Mouse (Mus musculus): ENCODE measurements at regions not wholly inside any gene's neighbourhood (a gene's known extent, or its start where the extent isn't known, plus 50 kb on each side); places are given as distances from the start of the nearest gene placed in this dataset.

DNA sequence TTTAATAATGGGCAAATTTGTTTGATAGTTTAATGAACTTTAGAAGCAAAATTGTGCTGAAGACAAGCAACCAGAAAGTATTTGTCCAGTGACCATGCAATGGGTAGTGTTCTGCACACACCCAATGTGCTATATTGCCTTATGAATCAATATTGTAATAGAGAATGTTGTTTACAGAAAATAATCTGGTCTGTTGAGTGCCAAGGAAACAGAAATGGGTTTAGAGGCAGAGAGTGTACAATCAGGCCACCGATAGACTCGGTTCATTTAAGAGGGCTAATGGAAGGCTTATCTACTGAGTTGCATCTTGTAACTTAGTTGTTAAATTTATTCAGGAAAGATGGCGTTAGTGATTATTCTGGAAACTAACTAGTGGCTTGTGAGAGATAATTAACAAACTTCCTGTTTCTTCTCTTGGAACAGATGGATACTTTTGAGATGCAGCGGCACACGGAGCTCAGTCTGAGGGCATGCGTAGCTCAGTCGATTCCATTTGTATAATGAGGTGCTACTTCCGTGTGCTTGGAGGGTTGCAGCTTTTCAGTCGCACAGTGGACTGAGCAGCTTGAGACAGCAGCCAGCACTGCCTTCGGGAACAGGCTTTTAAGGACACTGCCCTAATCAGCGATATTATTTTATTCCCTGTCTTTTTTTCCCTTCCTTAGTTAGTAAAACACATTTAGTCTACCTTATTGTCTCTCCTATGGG lies 171.6 kb upstream of the Pkn2 start:
- no peak for DNase-seq (ENCODE audit: low read depth)

DNA sequence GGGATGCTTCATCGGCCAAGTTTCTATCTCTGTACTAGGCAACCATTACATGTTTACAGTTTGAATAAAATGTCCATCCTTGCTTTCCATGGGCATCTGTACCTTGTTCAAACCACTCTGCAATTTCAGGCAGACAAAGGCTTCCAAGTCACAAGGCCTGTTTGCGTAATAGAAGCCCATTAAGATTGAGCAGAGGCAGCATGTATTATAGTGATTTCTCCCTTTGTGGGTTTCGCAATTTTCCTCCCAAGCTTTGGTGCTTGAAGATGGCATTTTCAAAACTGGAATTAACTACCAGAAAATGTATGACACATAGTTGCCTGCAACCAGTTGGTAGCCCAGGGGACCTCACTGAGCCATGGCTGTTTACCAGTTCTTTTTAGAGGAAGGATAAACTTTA lies 158.9 kb upstream of the Pkn2 start:
- no peak for DNase-seq (ENCODE audit: low read depth)

DNA sequence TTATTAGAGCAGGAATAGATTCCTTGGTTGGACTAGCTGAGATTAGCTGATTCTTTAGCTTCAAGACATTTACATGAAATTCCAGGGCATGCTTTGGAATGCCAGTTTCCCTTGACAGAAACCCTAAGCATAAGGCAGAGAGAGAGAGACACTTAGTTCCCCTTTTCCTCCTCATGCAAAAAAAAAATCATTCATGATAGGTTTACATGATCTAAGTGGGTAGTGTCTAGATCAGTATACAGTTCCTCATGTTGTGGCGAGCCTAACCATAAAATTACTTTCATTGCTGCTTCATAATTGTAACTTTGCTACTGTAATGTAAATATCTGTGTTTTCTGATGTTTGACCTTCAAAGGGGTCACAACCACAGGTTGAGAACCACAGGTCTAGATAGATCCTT lies 154.3 kb upstream of the Pkn2 start:
- DNase-seq (ENCODE audit: low read depth) = no peak

DNA sequence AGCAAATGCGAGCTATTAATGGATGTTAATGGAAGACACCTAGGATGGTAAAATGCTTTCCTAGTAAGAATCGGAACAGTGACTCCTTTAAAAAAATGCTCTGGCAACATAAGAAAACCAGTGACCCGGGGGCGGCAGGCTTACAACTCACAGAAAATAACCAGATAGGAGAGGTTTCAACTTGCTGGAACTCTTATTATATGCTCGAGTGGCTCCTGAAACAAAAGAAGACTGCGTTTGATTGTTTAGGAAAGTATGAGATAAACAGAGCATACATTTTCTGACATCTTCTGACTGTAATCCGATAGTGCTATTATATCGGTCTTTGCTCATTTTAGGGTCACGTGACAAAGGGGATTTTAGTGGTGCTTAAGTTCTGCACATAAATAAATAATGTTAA lies 152.8 kb upstream of the Pkn2 start:
- DNase-seq (ENCODE audit: low read depth) = no peak

DNA sequence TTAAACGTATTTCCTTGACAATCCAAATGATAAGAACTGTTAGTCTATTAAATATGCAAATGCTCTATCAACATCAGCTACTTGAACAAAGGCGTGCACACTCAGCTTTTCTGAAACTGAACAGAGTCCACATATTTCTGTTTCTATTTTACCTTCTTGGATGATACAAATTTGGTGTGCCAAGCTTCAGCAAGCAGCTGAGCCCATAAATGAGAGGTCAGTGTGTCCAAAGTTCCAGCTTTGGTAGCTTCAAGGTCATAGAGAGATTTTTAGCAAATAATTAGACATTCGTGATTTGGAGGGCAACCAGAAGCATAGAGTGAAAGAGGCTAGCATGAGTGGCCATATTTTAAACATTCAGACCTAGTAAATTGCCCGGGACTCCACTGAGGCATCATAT lies 140.7 kb upstream of the Pkn2 start:
- DNase-seq (ENCODE audit: low read depth) = no peak

DNA sequence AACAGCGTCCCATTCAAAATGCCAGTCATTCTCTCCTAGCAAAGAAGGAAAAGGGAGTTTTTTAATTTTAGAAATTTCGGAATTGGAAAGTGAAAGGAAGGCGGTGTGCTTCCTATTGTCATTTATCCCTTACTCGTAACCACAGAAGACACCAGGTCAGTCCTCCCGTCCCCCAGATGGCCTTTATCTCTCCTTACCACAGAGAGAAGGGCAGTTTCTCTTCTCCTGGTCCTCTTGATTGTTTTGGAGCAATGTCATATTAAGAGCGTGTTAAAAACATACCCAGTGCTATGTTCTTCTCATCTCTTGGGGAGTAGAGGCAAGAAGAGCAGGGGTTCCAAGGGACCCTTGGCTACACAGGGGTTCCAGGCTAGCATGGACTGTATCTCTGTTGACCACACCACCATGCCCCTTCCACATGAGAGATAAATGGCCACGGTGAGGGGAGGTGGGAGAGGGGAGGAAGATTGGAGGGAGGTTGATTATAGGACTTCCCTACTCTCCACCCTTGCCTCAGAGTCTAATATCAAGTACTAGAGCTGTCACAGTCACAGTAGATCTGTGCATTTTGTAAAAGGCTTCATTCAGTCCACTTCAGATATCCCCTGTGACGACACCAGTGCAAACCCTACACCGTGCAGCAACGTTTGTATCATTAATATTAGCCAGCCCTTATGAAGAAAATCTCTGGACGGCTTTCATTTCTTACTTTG lies 139.5 kb upstream of the Pkn2 start:
- DNase-seq (ENCODE audit: low read depth) = no peak

DNA sequence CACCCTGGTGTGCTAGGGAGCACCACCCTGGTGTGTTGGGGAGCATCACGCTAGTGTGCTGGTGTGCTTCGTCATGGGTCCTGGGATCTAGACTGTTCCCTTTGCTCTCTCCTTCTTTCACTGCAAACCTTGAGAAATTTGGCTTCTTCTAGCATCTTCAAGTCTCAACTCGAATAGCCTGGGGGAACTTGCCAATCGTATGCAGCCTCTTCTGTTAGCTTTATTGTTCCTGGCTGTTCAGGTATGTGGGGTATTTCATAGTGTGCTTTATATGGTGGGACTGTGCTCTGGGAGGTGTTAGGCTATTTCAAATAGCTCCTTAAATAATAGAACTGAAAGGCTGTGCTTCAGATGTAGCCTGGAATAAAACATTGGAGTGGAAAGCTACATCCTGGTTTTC lies 135.7 kb upstream of the Pkn2 start:
- no peak for DNase-seq (ENCODE audit: low read depth)

DNA sequence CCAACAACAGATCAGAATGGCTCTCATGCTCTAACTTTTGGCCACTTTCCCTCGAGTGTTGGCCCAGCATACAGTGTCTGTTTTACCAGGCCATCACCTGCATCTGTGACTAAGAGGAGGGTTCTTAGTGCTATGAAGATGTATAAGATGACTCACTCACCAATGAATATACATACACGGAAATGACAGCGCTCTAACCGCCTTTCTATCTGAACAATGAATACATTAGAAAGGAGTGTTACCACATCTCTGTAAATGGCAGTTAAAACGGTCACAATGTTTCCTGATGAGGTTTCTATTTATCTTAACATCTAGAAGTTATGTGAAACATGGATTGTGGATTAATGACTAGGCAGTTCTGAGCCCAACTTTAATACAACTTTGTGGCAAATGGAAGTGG lies 135.0 kb upstream of the Pkn2 start:
- DNase-seq (ENCODE audit: low read depth) = no peak

DNA sequence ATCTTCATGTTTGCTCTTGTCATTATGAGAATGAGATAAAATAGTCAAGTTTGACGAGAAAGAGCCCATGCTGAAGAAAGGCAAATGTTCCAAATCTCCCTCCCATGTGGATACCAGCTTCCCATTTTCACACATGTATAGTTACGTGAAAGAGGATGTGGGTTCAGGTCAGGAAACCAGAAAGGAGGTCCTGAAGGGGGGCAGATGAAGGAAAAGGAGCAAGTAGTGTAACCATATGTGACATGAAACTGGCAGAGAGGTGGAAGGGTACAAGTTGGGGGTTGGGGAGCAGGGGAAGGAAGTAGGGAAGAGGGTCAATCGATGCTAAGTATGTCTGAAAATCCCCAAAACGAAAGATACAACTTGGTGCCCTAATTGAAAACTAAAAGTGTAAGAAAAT lies 132.6 kb upstream of the Pkn2 start:
- no peak for DNase-seq (ENCODE audit: low read depth)

DNA sequence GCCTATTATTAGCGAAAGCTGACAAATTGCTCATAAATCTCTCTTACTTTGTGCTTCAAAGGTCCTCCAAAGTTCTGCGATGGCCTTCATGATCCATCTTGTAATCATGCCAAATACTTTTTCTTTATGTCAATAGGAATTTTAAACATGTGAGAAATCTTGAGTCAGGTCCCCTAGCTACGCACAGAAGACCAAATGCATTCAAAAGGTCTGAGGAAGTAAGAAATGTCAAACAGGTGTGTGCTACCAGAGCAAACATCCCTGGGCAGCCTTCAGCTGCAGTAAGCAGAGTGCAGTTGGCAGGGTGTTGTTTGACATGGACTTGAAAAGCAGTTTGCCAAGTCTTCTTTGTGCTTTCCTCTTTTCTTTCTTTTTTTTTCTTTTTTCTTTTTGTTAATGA lies 125.2 kb upstream of the Pkn2 start:
- no peak for DNase-seq (ENCODE audit: low read depth)

DNA sequence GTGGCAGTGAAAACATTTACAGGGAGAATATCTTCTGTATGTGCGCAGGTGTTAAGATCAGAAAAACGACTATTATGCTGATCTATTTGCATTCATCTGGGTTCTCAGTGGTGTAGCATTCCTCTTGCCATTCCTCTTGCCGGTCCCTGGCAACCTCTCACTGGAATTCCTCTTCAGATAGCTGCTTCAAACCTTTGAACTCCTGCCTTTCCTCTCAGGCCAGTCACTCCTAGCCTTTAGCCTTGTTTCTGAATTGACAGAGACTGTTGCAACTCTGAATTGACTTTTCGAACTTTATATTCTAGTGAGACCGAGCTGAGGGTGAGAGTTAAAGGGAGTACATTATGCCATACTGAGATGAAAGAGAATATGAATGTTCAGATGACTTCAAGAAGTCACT lies 120.1 kb upstream of the Pkn2 start:
- no peak for DNase-seq (ENCODE audit: low read depth)

DNA sequence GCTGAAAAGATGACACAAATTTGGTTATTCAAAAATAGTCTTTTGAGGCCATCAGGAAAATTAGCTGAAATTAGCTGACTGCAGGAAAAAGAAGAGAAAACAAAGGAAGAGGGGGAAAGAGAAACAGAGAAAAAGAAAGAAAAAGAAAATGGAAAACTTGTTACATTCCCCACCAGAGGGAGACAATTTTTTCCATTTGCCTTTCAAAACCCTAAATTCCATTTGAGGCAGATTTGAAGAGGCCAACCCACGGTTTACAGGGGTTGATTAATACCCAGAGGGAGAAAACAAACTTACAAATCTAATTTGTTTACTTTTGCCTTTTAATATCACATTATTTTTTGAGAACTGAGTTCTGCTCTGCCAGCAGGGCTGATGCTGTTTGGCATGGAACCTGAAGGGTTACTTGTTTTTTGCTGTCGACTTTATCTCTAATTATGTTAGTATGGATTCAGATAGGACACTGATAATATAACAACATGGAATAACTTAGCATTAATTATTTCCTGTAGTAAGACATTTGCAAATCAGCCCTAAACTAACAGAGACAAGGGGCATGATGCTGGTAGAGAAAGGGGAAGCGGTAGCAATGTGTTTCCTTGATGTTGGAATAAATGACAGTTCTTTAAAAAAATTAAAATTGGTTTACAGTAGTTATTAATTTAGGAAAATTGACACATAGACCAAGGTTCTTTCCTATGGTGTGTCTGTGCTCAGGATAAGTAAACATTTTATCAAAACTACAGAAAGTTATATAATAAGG lies 114.4 kb upstream of the Pkn2 start:
- no peak for DNase-seq (ENCODE audit: low read depth)

DNA sequence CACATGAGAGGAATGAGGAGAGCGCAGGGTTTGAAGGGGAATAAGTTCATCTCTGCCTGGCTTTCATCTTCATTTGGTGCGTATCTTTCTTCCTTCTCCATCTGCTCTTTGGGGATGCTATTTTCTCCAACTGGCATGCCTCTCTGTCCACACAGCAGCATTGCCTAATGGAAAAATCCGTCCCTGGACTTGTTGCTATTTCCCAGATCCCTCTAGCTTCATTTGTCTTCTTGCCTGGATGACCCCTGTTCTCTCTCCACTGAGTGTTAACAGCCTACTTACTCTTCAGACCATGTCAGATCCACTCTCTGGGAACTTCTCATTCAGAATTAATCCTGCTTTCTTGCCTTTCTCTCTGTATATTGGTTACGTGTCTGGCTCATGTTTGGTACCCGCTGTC lies 102.7 kb upstream of the Pkn2 start:
- DNase-seq (ENCODE audit: low read depth) = no peak

DNA sequence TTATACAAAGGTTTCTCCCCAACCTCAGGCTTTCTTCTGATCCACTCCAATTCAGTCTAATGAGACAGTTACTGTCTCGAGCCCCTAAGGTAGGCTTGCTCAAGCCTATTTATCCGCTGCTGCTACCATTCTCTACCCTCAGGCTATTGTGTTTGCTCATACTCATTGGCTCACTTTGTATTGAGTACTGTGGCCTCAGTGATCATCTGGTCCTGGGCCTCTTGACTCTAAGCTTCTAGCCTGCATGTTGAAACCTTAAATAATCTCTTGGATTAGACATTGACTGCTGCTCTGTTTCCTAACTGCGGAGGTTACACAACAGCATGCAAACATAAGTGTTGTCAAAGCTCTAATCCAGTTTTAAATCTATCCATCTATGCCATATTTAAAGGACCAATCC lies 99.4 kb upstream of the Pkn2 start:
- DNase-seq (ENCODE audit: low read depth) = no peak

DNA sequence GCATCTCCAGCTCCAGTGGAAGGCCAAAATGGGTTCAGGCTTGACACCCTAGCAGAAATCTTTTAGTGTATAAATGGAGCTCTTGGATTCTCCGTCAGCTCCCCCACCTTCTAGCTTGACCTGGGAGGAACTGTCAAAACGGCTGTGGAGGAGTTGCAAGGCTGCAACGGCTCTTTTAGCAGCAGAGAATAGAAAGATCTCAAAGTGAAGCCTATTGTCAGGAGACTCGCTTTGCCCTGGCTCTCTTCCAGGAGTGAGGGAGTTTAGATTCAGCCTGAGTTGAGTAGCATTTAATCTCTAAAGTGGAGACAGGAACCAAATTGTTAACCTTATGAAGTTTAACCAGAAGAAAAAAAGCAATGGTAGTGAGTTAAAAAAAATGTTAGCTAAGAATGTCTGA lies 97.4 kb upstream of the Pkn2 start:
- DNase-seq (ENCODE audit: low read depth) = no peak

DNA sequence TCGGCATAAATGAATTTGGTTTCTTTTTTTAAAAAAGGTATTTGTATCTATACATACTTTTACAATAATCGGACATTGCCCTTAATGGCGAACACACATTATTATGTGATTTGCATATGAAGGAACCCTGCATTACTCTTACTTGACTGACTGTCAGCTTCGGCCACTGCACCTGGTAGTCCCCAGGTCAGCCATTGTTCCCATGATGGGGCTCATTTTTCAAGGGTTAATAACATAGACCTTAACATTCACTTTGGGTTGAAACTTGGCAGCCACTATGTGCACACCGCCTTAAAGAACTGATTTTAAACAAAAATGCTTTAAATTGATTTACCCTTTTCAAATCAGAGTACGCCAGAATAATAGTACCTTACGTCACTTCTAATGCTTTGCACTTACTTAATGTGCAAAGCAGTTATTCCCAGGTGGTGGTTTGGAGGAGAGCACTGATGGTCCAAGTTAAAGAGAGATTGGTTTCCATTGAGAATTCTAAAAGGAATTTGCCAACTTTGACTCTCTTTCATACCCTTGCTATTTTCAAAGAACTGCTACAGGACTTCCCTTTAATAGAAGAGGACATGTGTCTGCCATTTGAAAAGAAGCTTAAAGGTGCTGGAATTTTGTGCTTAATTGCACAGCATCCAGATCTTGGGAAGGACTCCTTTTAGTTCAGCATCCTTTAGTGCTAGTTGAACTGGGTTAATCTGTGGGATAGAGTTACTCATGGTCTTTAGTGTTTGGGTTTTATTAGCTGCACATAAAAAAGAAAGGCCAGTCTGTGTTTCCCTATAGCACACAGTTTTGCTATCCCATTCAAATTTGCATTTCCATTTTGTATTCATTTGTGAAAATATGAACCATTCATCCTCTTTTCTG lies 95.0 kb upstream of the Pkn2 start:
- no peak for DNase-seq (ENCODE audit: low read depth)

DNA sequence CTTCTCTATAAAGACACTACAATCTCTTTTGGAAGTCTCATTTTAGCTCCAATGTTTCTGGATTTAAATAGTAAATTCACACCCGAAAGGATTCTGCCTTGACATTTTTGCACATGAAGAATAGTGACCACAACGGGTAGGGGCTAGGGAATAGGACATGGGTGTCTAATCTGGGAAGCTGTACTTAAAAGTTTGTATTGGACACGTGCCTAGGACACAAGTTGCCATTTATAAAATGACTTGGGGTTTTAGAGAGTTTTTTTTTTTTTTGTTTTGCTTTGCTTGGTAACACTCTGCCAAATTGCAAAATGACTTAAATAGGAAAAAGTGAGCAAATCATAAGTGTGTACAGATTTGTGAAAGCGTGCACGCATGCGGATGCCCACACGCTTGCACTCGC lies 93.8 kb upstream of the Pkn2 start:
- DNase-seq (ENCODE audit: low read depth) = no peak

DNA sequence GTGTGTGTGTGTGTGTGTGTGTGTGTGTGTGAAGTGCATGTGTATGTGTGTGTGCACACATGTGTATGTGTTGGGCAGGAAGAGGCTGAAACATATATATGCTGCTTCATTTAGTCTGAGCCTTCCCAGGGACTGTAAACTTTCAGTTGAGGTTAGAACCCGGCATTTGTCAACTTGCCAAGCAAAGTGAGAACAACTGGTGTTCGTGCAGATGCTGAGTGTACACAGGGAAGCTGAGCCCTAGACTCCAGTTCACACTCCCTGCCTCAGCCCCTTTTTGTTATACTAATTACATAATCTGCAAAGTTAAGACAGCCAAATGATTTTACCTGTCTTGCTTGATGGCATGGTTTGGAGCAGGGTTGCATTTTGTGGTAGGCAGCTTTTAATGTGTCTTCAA lies 87.7 kb upstream of the Pkn2 start:
- DNase-seq (ENCODE audit: low read depth) = no peak

DNA sequence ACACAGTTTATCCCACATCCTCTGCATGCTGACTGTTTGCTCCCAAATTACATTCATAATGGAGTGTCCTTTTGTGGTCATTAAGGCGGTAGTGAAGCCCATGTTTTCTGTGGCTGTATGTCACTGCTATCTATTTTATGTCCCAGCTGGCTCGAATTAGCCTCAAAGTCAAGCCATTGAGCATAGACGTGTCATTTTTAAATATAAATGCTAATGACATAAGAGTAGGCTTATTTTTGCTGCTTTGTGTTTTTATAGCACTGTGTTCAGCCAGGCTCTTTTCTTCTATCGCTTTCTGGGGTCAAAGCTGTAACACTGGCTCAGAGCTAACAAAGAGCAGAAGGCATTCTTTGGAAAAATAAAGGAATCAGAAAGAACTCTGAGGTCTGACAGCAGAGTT lies 83.8 kb upstream of the Pkn2 start:
- no peak for DNase-seq (ENCODE audit: low read depth)

DNA sequence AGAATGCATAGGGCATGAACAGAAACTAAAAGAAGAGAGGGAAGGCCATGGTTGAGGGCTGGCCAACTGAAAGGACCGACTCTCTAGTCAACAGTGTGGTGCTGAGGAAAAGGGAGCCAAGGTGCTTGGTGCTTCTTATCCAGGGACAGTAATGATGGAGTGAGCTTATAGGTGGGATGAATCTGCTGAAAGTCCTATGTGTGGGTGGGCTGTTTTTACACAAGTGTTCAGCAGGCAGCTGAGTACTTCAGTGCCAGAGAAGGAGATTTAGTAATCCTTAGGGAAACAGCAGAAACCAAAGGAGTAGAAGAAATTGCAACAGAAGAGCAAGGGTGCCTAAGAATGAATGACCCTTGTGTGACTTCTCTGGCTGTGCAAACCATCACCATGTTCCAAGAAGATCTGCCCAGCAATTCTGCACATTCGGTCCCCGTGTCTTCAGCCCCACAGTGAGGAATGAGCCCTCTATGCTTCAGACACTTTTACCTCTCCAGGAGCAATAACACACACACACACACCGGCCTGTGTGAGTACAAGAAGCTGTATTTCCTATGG lies 82.1 kb upstream of the Pkn2 start:
- no peak for DNase-seq (ENCODE audit: low read depth)

DNA sequence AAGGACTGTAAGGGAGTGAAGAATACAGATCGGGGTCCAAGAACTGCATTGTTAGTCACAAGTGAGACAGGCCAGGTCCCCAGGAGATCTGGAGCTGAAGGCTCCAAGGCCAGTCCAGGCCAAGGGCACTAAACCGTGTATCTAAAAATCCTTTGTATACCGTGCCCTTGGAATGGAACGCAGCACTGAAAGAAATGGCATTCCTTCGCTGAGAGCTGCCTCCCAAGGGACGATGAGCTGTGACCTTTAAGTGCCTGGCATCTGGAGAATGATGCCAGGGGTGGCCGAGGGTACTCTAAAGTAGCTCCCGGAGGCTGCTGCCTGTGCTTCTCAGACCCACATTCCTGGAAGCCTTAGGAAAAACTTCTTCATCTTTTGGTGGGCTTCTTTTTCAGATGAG lies 76.0 kb upstream of the Pkn2 start:
- DNase-seq (ENCODE audit: low read depth) = no peak

DNA sequence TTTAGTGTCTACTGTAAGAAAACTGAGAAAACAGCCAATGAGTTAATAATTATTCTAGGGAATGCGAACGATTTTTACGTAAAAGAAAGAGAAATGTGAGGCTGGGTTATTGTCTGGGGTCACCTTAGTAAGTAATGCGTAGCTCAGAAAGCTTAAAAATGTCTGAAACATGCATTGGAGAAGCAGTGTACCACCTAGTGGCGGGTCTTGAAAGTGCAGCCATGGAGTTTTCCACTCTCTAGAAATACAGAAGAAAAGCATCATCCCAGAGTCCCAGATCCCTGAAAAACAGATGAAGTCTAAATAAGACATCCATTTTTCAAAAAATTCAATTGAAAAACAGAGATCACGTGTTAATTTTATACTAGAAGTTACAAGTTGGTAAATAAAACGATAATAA lies 67.0 kb upstream of the Pkn2 start:
- DNase-seq (ENCODE audit: low read depth) = peak; percentile 65
